Mouse (Mus musculus) adrenal gland, adult (tissue): ENCODE data around the gene Fbxo22.
"Not testable (repeated sequence)": the region's sequence is repeated elsewhere in the genome, so short reads cannot be mapped to it uniquely, and the experiment has no call there.

ENCODE experiments used
- DNase-seq, 2 experiments: peaks; one replicate each; pipeline ENCODE4 v3.0.0; 2022 to 2023; ENCODE audit warnings: low spot score in 1 of 2; ENCODE audit not compliant: inconsistent age in 2 of 2

Fbxo22 gene

GRCm38 (mm10) chr9:55236235-55237165 is 27.8 kb downstream of the Fbxo22 start:
- no peak for DNase-seq

- no peak for DNase-seq
Measured at GRCm38 (mm10) chr9:55240852-55241251, 32.1 kb downstream of the Fbxo22 start.

GRCm38 (mm10) chr9:55241863-55242685 is 33.3 kb downstream of the Fbxo22 start:
- DNase-seq, result no peak

- no peak for DNase-seq
Measured at GRCm38 (mm10) chr9:55243280-55243679, 34.6 kb downstream of the Fbxo22 start.

- DNase-seq, result no peak
Measured at GRCm38 (mm10) chr9:55244079-55244478, 35.4 kb downstream of the Fbxo22 start.

GRCm38 (mm10) chr9:55245057-55245750 is 36.5 kb downstream of the Fbxo22 start:
- not testable (repeated sequence) for DNase-seq

- peak in 1 of 2 experiments; percentile 33 for DNase-seq
Measured at GRCm38 (mm10) chr9:55246440-55246839, 37.7 kb downstream of the Fbxo22 start.

GRCm38 (mm10) chr9:55246918-55247317 is 38.2 kb downstream of the Fbxo22 start:
- no peak for DNase-seq

GRCm38 (mm10) chr9:55248465-55248864 is 39.7 kb downstream of the Fbxo22 start:
- DNase-seq, result no peak

- no peak for DNase-seq
Measured at GRCm38 (mm10) chr9:55250595-55251247, 42.0 kb downstream of the Fbxo22 start.

GRCm38 (mm10) chr9:55252097-55252496 is 43.4 kb downstream of the Fbxo22 start:
- DNase-seq, result peak in 1 of 2 experiments; percentile 14

GRCm38 (mm10) chr9:55253849-55254248 is 45.1 kb downstream of the Fbxo22 start:
- no peak for DNase-seq

GRCm38 (mm10) chr9:55255056-55255455 is 46.3 kb downstream of the Fbxo22 start:
- DNase-seq, result no peak

GRCm38 (mm10) chr9:55255604-55256003 is 46.9 kb downstream of the Fbxo22 start:
- peak in 1 of 2 experiments; percentile 39 for DNase-seq

- no peak for DNase-seq
Measured at GRCm38 (mm10) chr9:55257105-55257504, 48.4 kb downstream of the Fbxo22 start.

GRCm38 (mm10) chr9:55259741-55260140 is 51.0 kb downstream of the Fbxo22 start:
- DNase-seq, result no peak

GRCm38 (mm10) chr9:55264356-55265302 is 55.9 kb downstream of the Fbxo22 start:
- DNase-seq, result no peak

- DNase-seq, result no peak
Measured at GRCm38 (mm10) chr9:55271960-55272560, 63.3 kb downstream of the Fbxo22 start.

- DNase-seq, result no peak
Measured at GRCm38 (mm10) chr9:55273906-55274305, 65.2 kb downstream of the Fbxo22 start.
